Mouse (Mus musculus): Measurements from ENCODE around the gene Kars.

Gene Kars

DNA sequence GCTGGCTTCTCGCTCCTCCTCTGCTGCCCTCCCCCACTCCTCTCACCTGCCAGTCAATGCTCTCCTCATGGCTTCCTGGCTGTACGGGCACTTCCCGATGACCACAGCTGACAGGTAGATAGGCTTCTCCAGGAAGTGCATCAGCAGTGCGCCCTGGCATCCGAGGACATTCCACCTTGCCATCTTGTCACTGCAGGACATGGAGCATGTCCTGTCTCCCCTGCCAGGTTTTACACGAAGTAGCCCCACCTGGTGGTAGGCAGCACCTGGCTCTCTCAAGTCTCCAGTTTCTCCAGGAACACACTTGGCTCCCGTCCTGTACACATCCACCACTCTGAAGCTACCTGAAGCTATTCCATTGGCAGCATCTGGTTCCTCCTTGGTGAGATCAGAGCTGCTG is 29.0 kb downstream of the Kars start:
- no peak for DNase-seq (ENCODE audit: low read depth, low spot score)

DNA sequence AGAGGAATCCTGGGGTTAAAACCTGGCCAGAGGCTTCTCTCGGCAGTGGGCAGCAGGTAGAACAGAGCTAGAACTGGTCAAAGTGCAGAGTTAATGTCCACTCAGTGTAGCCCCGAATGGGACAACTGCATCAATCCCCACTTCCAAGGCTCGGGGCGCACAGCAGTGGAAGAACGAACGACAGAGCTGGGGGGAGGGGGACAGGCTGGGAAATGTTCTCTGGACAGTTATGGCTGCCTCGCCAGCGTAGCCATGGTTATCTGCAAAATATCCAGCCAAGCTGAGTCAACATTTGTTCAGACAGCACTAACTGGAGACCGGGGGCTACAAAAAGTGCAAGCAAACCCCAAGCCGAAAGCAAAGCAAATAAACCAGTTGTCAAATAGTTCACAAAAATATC is 33.0 kb downstream of the Kars start:
- no peak for DNase-seq (ENCODE audit: low read depth, low spot score)

DNA sequence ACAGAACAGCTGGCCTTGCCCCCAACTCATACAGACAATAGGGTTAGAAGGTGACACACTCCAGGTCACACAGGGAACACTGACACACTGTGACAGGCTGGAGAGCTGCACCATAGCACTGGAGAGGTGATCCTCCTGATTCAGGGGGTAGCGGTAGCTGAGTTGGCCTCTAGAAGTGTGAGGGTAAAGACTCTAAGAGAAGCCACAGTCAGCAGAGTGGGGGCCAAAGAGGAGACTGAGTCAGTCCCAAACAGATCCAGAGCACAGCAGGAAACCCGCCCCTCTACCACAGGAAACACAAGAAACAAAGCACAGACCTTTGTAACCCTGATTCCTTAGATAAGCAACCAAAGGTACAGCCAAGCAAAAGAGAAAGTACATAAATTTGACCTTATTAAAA is 34.8 kb downstream of the Kars start:
- no peak for DNase-seq (ENCODE audit: low read depth, low spot score)

DNA sequence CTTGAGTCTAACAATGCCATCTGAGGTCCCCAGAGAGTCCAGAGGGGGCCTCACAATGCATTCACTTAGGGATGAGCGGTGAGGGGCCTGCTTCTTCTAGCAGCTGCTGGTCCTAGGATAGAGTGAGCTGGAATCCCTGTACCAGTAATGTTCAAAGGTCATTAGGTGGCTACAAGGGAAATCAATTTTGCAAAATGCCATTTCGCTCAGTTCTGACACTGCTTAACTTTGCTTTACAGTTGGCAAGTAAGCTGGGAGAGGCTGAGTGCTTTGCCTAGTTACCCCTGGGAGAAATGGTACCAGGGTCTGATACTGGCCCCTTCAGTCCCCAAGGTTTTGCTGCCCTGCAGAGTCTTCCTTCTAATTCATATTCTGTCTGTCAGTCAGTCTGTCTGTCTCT is 35.4 kb downstream of the Kars start:
- DNase-seq (ENCODE audit: low read depth, low spot score): no peak

DNA sequence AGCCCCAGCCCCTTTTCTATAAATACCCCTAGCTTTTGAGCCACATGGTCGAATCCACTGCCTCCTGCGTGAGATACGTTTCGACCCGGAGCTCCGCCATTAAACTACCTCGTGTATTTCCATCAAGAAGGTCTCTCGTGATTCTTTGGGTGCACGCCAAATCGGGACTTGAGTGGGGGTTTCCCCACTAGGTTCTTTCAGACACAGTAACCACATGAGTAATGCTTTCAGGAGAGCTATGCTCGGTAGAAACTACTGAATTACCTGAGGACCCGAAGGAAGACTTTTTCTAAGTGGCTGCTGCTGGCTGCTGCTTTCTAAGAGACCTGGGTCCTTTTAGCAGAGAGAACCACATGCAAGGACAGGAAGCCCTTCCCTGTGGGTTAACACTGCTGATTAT is 37.0 kb downstream of the Kars start:
- no peak for DNase-seq (ENCODE audit: low read depth, low spot score)

DNA sequence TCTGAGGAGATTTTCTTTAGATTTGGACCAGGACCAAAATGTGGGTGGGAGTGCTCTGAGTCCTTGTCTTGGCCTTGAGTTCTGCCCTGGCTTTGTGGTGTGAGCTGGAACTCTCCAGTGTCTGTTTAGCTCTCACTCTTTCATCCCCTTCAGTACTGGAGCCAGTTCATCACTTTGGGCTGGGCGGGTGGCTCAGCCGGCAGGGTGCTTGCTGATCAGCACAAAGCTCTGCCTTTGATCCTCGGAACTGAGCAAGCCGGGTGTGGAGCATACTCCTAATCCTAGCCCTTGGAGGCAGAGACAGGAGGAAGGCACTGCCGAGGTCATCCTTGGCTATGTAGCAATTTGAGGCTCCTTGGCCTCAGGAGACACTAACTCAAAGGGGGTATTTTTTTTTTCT is 42.1 kb downstream of the Kars start:
- DNase-seq (ENCODE audit: low read depth, low spot score): no peak

DNA sequence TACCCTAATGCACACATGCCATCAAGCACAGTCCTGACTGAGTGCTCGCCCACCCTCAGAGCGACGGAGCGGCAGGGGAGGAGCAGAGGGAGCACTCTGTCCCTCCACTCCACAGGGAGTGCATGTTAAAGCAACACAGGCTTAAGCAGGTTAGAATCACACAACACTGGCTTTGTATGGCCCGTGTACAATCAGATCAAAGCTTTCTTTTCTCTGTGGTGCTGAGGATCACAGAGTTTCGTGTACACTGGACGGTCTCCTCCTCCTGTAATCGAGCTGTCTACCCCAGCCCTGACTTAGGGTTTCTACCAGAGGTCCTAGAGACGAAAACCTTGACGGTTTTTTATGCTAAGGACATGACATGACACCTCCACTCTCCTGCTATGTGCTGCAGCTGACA is 42.6 kb downstream of the Kars start:
- no peak for DNase-seq (ENCODE audit: low read depth, low spot score)

DNA sequence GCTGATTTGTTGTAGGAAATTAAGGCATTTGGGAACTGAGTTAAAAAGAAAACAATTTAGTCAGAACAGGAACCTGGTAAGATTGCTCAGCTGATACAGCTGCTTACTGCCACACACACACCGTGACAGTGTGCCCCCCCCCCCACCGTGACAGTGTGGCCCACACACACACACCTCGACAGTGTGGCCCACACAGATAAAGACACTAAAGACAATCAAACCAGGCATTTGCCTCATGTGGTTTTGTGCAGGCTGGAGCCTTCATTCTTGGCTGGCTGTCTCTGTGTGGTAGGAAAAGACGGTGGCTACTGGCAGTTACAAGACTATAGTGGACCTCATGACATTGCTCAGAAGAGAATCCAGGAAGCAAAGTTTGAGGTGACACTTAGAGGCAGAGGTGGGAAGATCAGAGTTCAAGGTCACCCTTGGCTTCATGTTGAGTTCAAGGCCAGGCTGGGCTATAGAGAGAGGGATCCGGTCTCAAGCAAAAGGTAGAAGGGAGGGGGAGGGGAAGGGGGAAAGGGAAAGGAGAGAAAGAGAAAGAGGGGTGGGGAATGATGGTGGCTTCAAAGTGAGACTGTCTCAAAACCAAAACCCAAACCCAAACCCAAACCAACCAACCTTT is 43.8 kb downstream of the Kars start:
- DNase-seq (ENCODE audit: low read depth, low spot score): no peak

DNA sequence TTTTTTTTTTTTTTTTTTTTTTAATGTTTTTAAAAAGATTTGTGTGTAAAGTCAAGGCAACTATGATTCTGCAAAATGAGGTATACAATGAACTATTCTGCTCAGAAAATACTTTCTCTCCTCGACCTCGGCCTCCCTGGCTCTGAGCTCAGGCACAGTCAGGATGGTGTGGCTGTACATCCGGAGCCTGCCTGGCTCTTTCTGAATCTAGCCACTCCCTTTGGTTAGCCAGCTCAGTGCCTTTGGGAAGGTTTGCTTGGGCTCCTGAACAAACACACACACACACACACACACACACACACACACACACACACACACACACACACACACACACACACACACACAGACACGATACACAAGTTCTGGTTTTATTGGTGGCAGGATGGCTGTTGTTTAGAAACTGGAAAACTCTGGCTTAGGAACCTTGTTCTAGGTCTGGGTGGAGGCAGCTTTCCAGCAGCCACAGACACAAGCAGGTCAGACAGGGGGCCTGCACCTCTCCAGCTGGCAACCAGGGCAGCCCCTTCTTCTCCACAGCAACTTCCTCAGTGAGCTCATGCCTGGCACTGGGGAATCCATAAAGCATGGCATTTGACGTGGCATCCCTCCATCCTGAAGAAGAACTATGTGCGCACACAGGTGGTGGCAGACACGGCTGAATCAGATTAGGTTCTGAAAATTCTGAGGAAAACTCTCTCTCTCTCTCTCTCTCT is 46.1 kb downstream of the Kars start:
- no peak for DNase-seq (ENCODE audit: low read depth, low spot score)

DNA sequence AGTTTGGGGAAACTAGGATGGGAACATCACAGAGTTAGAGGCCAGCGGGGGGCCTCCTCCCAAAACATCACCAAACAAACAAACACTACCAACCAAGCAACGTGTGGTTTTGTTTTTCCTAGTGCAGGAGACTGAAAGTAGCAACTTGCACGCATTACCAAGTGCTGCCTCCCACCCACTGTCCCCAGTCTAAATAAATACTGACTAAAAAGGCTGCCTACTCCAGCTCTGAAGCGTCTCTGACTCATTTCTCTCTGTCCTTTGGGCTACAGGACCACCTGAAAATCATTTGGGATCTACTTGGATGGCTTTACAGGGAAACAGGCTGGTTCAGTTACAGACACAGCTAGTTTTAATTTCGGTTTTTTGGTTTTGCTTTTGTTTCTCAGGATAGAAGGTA is 46.8 kb downstream of the Kars start:
- DNase-seq (ENCODE audit: low read depth, low spot score): no peak

DNA sequence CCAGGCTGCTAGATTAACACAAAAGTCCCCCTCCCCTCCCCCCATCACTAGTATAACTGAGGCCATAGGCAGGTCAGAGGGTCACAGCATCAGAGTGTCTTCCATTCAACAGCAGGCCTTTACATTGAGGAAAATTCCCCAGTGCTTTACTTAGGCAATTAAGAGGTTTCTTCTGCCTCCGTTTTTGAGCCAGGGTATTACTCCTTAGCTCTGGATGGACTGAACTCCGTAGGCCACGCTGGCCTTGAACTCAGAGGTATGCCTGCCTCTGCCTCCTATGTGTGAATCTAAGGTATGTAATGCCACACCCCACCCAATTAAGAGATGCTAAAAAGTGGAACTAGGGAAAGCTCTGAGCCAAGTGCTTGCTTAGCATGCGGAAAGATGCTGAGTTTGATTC is 47.6 kb downstream of the Kars start:
- no peak for DNase-seq (ENCODE audit: low read depth, low spot score)

DNA sequence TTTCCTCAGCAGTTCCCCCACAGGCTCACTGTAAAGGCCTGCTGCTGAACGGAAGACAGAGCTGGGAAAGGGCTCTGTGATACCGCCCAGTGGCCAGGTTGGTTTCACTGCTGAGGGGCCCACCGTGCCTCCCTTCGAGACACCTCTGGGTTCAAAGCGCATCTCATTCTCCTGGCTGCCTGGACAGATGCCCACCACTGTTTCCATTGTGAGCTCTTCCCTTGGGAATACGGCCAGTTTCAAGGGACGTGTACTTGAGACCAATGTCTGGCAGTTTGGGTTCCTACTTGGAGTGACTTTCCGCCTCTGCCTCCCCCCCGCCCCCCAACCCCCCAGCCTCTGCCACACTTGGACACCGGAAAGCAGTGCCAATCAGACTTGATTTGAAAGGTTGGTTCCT is 48.0 kb downstream of the Kars start:
- DNase-seq (ENCODE audit: low read depth, low spot score): no peak

DNA sequence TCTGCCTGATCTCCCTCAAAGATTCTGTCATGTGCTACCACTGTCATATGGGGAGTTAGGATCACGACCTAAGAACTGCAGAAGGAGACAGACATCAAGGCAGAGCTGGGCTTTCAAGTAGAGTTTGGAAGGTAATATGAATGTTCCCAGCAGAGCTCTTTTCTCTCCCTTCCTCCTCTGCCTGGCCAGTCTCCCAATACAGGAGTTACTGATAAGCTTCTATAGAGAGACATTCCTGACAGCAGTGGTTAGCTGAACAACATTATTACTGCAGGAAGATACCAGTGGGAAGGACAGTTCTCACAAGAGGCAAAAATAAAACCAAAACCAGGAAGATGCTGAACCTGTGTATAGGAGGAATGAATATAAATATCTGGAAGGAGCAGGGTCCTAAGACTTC is 48.5 kb downstream of the Kars start:
- DNase-seq (ENCODE audit: low read depth, low spot score): no peak

DNA sequence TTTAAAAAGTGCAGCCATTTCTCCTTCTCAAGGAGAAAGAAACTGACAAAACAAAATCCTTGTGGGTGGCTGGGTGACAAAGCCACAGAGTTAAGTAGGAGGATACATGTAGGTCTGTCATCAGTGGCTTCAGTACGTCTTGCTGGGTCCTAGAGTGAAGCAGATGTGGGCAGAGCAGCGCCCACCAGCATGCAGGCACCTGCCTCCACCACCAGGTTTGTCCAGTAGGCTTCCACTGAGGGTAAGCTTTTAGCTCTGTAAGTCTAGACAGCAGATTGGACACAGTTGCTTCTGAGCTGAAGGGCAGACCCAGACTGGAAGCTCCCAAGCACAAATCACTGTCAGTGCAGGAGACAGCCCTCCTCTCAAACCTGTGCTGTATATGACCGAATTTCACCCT is 49.8 kb downstream of the Kars start:
- DNase-seq (ENCODE audit: low read depth, low spot score): no peak

DNA sequence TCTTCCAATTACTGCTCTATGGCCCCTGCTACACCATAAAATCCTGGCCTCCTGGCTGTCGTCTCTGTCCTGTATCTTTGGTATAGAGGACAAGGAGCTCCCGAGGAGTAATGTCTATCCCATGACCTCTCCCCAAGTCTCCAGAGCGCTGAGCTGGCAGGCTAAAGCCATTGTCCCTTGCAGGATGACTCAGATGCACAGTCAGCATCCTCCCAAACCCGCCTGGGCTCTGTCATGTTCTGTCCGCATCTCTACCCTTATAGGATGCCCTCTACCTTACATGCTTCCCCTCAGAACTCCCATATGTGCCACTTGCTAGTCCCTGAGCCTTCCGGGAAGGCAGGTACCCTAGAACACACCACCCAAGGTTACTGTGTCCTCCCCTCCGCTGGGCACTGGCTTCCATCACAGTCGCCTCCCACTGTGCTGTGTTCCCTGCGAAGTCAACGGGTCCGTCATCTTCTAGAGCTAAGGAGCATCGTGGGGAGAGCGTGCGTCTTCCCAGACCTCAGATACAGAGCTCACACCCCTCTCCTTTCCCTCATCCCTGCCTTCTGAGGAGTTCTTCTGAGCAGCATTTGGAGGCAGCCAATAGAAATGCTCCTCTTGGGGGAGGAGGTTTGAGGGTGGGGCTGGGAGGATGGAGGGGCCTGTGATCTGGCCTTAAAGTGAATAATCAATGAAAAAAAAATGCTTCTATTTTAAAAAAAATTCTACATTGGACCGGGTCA is 50.4 kb downstream of the Kars start:
- no peak for DNase-seq (ENCODE audit: low read depth, low spot score)

DNA sequence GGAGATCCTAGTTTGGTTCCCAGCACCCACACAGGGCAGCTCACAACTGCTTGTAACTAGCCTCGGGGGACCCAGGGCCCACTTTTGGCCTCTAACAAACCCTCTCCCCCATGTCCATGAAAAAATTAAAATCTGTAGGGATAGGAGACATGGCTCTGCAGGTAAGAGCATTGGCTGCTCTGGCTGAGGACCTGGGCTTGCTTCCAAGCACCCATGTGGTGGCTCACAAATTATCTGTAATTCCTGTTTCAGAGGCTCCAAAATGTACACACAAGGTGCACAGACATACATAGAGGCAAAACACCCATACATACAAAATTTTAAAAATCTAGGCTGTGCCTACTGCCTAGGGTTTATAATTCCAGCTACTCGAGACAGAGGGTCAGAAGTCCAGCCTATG is 53.9 kb downstream of the Kars start:
- no peak for DNase-seq (ENCODE audit: low read depth, low spot score)

DNA sequence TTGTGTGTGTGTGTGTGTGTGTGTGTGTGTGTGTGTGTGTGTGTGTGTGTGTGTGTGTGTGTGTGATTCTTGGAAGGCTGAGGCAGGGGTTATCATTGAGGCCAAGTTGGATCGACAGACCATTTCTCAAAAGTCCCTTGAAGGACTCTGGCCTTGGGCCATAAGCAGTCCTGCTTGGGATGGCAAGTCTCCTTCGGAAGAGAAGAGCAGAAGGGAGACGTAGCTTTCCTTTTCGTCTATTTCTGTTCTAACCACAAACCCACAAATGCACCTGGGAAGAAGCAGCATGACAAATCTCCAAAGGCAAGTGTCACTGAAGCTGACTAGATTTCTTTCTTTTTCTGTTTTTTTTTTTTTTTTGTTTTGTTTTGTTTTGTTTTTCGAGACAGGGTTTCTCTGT is 55.2 kb downstream of the Kars start:
- no peak for DNase-seq (ENCODE audit: low read depth, low spot score)

DNA sequence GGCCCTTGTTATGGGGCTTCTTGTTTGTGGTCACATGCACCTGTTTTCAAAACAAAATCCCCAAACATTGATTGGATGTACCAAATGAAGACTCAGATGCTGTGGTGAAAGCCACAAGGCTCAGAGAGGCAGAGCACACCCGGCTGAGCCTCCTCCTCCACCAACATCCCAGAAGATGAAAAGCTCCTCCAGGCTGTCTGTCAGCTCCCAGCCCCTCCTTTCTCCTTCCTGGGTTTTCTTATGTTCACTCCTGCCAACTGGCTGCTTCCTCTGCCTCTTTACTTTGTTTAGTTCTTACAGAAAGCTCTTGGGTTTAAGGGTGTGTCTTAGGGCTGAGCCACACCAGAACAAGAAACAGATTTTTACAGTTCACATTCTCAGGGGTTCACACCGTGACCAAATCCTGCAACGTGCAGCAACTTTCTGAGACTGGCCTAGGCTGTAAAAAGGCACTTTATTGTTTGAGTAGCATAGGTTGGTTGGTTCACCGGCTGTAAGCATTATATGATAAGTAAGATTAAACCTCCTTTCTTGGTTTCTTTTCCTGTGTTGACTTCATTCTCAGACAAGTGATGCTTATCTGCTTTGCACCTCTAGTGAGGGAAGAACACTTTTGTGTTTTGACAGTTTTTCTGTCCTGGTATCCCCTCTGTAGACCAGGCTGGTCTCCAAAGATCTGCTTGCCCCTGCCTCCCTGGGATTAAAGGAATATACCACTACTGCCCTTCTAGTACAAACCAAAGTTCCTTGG is 56.1 kb downstream of the Kars start:
- DNase-seq (ENCODE audit: low read depth, low spot score): no peak

DNA sequence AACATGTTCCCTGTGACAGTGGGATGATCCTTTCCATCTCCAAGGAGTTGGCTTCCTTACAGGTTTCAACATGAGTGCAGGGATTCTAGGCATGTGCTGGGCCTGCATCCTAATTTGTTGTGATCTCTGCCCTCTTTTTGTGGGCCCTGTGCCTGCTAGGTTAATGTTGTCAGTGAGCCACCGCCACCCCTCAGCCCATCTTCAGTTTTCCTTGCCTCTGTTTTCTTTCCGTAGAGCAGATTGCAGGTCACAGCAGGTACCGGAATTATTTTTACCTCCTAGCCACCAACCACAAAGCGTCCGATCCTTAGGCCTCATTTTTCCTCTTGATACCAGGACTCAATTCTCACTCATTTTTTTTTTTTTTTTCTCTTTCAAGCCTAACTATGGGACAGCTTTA is 59.2 kb downstream of the Kars start:
- no peak for DNase-seq (ENCODE audit: low read depth, low spot score)

DNA sequence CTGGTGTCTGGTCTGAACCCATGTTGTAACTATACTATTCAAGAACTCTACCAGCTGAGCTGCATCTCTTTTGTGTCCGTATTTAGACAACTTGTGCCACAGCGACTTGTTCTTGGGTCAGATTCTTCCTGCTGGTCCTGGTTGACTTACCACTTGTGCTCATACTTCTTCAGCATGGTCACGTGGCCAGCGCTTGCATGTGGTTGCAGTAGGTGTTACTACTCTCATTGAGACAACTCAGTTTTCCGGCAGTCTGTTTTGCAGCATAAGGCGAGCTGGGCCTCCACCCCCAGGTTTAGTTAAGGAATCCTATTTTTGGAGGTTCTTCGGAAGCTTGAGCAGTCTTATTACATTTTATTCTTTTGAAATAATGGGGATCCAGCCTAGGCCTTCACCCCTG is 59.8 kb downstream of the Kars start:
- DNase-seq (ENCODE audit: low read depth, low spot score): no peak

DNA sequence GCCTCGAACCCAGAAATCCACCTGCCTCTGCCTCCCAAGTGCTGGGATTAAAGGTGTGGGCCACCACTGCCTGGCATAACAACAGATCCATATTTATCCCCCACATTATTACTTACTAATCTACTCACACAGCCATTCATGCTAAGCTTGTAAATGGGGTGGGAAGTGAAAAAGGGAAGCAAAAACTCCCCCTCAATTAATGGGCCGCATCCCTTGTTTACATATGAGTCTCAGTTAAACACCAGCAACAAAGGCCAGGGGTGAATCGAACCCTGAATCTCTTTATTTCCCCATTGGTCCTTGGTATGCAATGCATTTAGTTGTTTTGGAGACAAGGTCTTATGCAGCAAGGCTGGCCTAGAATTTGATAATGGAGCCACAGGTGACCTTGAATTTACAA is 60.3 kb downstream of the Kars start:
- DNase-seq (ENCODE audit: low read depth, low spot score): no peak

DNA sequence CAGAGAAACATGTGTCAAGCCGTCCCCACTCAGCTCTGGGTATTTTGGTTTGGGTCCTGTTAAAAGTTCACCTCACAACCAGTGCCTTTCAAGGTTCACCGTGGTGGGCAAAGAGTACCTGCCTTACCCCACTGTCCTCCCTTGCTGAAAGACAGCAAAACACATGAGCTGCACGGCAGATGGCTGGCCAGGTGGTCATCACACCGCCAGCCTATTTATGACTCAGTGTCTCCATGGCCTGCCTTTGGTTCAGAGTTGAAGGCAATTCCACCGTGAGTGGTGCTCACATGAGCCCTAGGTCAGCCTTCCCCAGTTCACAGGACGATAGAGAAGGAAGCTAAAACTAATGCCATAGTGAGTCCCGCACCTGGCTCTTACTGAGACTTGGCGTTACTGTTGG is 63.2 kb downstream of the Kars start:
- no peak for DNase-seq (ENCODE audit: low read depth, low spot score)

DNA sequence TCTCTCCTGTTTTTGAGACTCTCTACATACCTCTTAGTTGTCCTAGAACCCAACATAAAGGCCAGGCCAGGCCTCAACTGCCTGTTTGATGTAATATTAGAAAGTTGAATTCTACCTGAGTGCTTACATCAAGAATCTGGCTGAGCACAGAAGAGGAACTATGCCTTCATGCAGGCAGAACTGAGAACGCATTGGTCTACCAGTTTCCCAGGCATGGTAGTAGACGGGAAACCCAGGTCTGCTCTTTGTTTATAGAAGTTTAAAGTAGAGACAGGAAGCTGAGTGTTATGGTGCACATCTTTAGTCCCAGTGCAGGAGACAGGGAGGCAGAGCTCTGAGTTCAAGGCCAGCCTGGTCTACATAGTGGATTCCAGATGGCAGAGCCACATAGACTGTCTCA is 64.0 kb downstream of the Kars start:
- no peak for DNase-seq (ENCODE audit: low read depth, low spot score)

Data from skeletal muscle tissue, adult 2 months (tissue).